Mouse (Mus musculus) central nervous system, embryonic 11.5 days (tissue): ENCODE results near the gene Akr1b3. TPM values are rescaled to one million over a fixed set of nuclear protein-coding genes. Genes with fewer than 3 reads are reported as not detected.

Source experiments
- polyA plus RNA-seq: library from polyadenylated mRNA; depleted of rRNA; stranded (reverse); fragments of >200 nt; gene quantifications from 2 replicates; pipeline ENCODE4 v1.2.3, GENCODE M21; 2012; rRNA removed

The Akr1b3 gene
- polyA plus RNA-seq: 119 and 150 TPM in 2 replicates

GRCm38 (mm10) chr6:34316854-34317771, at the start of gene Akr1b3:
TSS of gene Akr1b3 (minus strand) at chr6:34317478.

GRCm38 (mm10) chr6:34353658-34354353, 36.5 kb upstream of the Akr1b3 start, which contains the start of gene Akr1b8:
TSS of gene Akr1b8 (plus strand) at chr6:34354119.

Other genes starting within 250 kb of the Akr1b3 start
- gene Slc35b4, start 140.4 kb downstream of the Akr1b3 start, polyA plus RNA-seq: 22.9 and 34.4 TPM in 2 replicates
- 20.2 and 21.3 TPM in 2 replicates for gene Akr1b8, start 36.6 kb upstream of the Akr1b3 start, polyA plus RNA-seq
- gene Akr1b10, start 66.7 kb upstream of the Akr1b3 start, polyA plus RNA-seq: 12.1 and 16.4 TPM in 2 replicates
- 0.07 and 0.14 TPM in 2 replicates for gene Akr1b7, start 94.9 kb upstream of the Akr1b3 start, polyA plus RNA-seq
- gene Bpgm, start 158.7 kb upstream of the Akr1b3 start, polyA plus RNA-seq: 82.1 and 110 TPM in 2 replicates